10 mouse cellular contexts compared by ENCODE assay signal in the genomic region with DNA sequence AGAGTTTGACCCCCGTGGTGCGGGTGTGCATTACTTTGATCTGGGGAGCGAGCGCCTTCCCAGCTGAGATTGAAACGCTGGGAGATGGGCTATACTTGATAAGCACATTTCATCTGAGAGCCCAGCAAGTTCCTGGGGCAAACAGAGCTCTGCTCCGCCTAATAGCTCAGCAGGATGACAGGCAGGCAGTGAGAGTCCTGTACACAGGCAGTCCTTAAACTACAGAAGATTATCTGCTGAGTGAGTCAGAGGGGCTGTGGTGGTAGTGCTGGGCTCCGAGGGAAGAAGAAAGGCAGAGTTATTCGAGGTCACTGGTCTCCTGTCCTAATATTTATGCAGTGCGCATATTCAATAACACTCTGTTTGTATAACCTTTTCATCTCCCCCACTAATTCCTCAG. TPM values are rescaled to one million over a fixed set of nuclear protein-coding genes. Genes with fewer than 3 reads are reported as not detected.
DNase-seq lines count a peak whose midpoint lies in the region; ATAC-seq lines count a peak whose summit lies in the region.
"Had no signal": no experiment of that assay in that cellular context is flagged by ENCODE, and none has a peak within 500 bp of the region (broad histone marks: within the 10 kb centered on the region; RNA-seq: fewer than 3 reads in every experiment).

No protein-coding gene starts in this region.

- H3K27ac ChIP-seq in kidney, embryonic 16.5 days (ENCODE audit: low read length), result no peak overlapping the region
- H3K27ac ChIP-seq in forebrain, embryonic 13.5 days, result no peak overlapping the region
- H3K27ac ChIP-seq in midbrain, embryonic 15.5 days, result no peak overlapping the region
- H3K27ac ChIP-seq: liver, embryonic 14.5 days had no signal

- peak; percentile 52 for DNase-seq in embryo, embryonic 10 days (ENCODE audit: low spot score)
- DNase-seq in embryo, embryonic 9.5 days (ENCODE audit: extremely low spot score), result no peak
- no peak for DNase-seq in kidney, postnatal 25 days
- no peak for DNase-seq in thymus, postnatal 14 days
- no peak for DNase-seq in neural tube, embryonic 10.5 days (ENCODE audit: extremely low spot score, low spot score)

- H3K9ac ChIP-seq in kidney, embryonic 16.5 days (replicated peaks; ENCODE audit: low read length), result no peak overlapping the region
- H3K9ac ChIP-seq in forebrain, embryonic 13.5 days, result no peak overlapping the region
- no peak overlapping the region for H3K9ac ChIP-seq in midbrain, embryonic 15.5 days
- H3K9ac ChIP-seq: liver, embryonic 14.5 days had no signal

- H3K4me3 ChIP-seq in kidney, embryonic 16.5 days (ENCODE audit: low read length), result no peak overlapping the region
- H3K4me3 ChIP-seq in forebrain, embryonic 13.5 days, result no peak overlapping the region
- no peak overlapping the region for H3K4me3 ChIP-seq in midbrain, embryonic 15.5 days

- 29% methylated on average over 9 of the region's 9 CpGs for WGBS in kidney, embryonic 16.5 days
- WGBS in forebrain, embryonic 13.5 days, result 39% methylated on average over 9 of the region's 9 CpGs
- WGBS in midbrain, embryonic 15.5 days, result 27% methylated on average over 9 of the region's 9 CpGs

- H3K9me3 ChIP-seq in kidney, embryonic 16.5 days (ENCODE audit: low read length), result no peaks in the 10 kb centered on the region
- no peaks in the 10 kb centered on the region for H3K9me3 ChIP-seq in forebrain, embryonic 13.5 days (replicated peaks)
- H3K9me3 ChIP-seq in midbrain, embryonic 15.5 days, result no peaks in the 10 kb centered on the region

- no peaks in the 10 kb centered on the region for H3K27me3 ChIP-seq in kidney, embryonic 16.5 days (ENCODE audit: insufficient read depth, low read length)
- no peaks in the 10 kb centered on the region for H3K27me3 ChIP-seq in forebrain, embryonic 13.5 days
- no peaks in the 10 kb centered on the region for H3K27me3 ChIP-seq in midbrain, embryonic 15.5 days (replicated peaks)

- peaks cover 5% of the 10 kb centered on the region; the same call in 1 of the 2 replicates for H3K4me1 ChIP-seq in kidney, embryonic 16.5 days (ENCODE audit: insufficient read depth, low read length)
- H3K4me1 ChIP-seq in forebrain, embryonic 13.5 days, result peaks cover 8% of the 10 kb centered on the region; the same call in 1 of the 2 replicates
- H3K4me1 ChIP-seq in midbrain, embryonic 15.5 days, result peaks cover 12% of the 10 kb centered on the region

- no peak for ATAC-seq in kidney, embryonic 16.5 days (ENCODE audit: low FRiP score, low TSS enrichment)
- peak; percentile 55; the same call in 1 of the 2 replicates for ATAC-seq in forebrain, embryonic 13.5 days
- ATAC-seq in midbrain, embryonic 15.5 days (replicated peaks), result peak; percentile 91

- H3K4me2 ChIP-seq in kidney, embryonic 16.5 days (replicated peaks; ENCODE audit: low read depth, low read length), result peak overlapping the region; percentile 23; the same call in 1 of the 2 replicates
- no peak overlapping the region for H3K4me2 ChIP-seq in forebrain, embryonic 13.5 days
- H3K4me2 ChIP-seq in midbrain, embryonic 15.5 days, result 0 out of 2 replicates have a peak overlapping the region, but pooled peaks have one; percentile 3

- no peaks in the 10 kb centered on the region for H3K36me3 ChIP-seq in kidney, embryonic 16.5 days (ENCODE audit: insufficient read depth, low read length)
- H3K36me3 ChIP-seq in forebrain, embryonic 13.5 days (ENCODE audit: poor library complexity, severe bottlenecking), result no peaks in the 10 kb centered on the region
- H3K36me3 ChIP-seq in midbrain, embryonic 15.5 days (replicated peaks), result no peaks in the 10 kb centered on the region

RNA-seq across cellular contexts. Expression of a gene that starts 3.8 kb away (rescaled TPM):
- polyA plus RNA-seq in kidney, embryonic 16.5 days (2015; fragmentation: Nextera tagmentation; extraction: Ambion mirVana), result not detected in 2 replicates
- polyA plus RNA-seq in forebrain, embryonic 13.5 days (2015; fragmentation: Nextera tagmentation; extraction: Ambion mirVana), result not detected in 2 replicates
- not detected in 2 replicates for polyA plus RNA-seq in midbrain, embryonic 15.5 days (2015; fragmentation: Nextera tagmentation; extraction: Ambion mirVana)
- polyA plus RNA-seq: thymus, postnatal 0 days had no signal
